Mouse (Mus musculus) lung, postnatal 0 days (tissue): ENCODE data around the gene Catsperg1. TPM values are rescaled to one million over a fixed set of nuclear protein-coding genes. Genes with fewer than 3 reads are reported as not detected.

Experiments
- ATAC-seq: fragments of 200-750 bp; cut with Nextera tagmentation; 2 replicates; pipeline ENCODE4 v1.8.0; 2017; ENCODE audit warnings: moderate library complexity
- DNase-seq: peaks from one replicate; pipeline ENCODE4 v3.0.0-alpha.2; 2016; ENCODE audit warnings: low spot score
- H3K27ac ChIP-seq: fragments of 300-500 bp; sonication (generic); 2 replicates; pipeline ENCODE4 v1.5.1; 2014; ENCODE audit warnings: antibody characterized with exemption, mild to moderate bottlenecking, low read length, mixed read lengths
- H3K27me3 ChIP-seq: fragments of 300-500 bp; sonication (generic); replicated peaks from 2 replicates; pipeline ENCODE4 v1.6.1; 2014; ENCODE audit warnings: low read length, mixed read lengths; ENCODE audit not compliant: insufficient read depth
- H3K36me3 ChIP-seq: fragments of 300-500 bp; sonication (generic); 2 replicates; pipeline ENCODE4 v1.6.1; 2014; ENCODE audit warnings: low read length, mixed read lengths; ENCODE audit not compliant: insufficient read depth
- H3K4me1 ChIP-seq: fragments of 300-500 bp; sonication (generic); 2 replicates; pipeline ENCODE4 v1.6.1; 2014; ENCODE audit warnings: antibody characterized with exemption, low read depth, low read length, mixed read lengths; ENCODE audit not compliant: insufficient read depth
- H3K4me2 ChIP-seq: fragments of 300-500 bp; sonication (generic); replicated peaks from 2 replicates; pipeline ENCODE4 v1.6.1; 2014; ENCODE audit warnings: low read depth, mild to moderate bottlenecking, low read length, moderate library complexity, mixed read lengths
- H3K4me3 ChIP-seq: fragments of 300-500 bp; sonication (generic); 2 replicates; pipeline ENCODE4 v1.5.1; 2014; ENCODE audit warnings: low read depth, low read length
- H3K9ac ChIP-seq: fragments of 300-500 bp; sonication (generic); replicated peaks from 2 replicates; pipeline ENCODE4 v1.6.1; 2014; ENCODE audit warnings: low read depth, mild to moderate bottlenecking
- H3K9me3 ChIP-seq: fragments of 300-500 bp; sonication (generic); 2 replicates; pipeline ENCODE4 v1.6.1; 2016; ENCODE audit warnings: low read length, mixed read lengths
- CTCF ChIP-seq: IDR thresholded peaks from 2 replicates; pipeline ENCODE4 v1.5.1; 2016; ENCODE audit warnings: antibody characterized with exemption, mild to moderate bottlenecking
- EP300 ChIP-seq: IDR thresholded peaks from 2 replicates; pipeline ENCODE4 v1.6.1; 2016; ENCODE audit warnings: antibody characterized with exemption, mild to moderate bottlenecking, control low read depth
- WGBS: fragments of 180-500 bp; shearing (Covaris S2); extraction: QIAGEN DNeasy Blood & Tissue Kit; methylation state at CpG from one replicate; pipeline ENCODE4 v1.1.7; 2014; 5-methylcytosine and 5-hydroxymethylcytosine counted together
- polyA plus RNA-seq: library from polyadenylated mRNA; unstranded; fragments of >200 nt; fragmentation: Nextera tagmentation; extraction: Ambion mirVana; gene quantifications from 2 replicates; pipeline ENCODE4 v1.2.1, GENCODE M21; 2015

The Catsperg1 gene
- polyA plus RNA-seq, 1 experiment from 2014 or later, result 0.81 TPM

DNA sequence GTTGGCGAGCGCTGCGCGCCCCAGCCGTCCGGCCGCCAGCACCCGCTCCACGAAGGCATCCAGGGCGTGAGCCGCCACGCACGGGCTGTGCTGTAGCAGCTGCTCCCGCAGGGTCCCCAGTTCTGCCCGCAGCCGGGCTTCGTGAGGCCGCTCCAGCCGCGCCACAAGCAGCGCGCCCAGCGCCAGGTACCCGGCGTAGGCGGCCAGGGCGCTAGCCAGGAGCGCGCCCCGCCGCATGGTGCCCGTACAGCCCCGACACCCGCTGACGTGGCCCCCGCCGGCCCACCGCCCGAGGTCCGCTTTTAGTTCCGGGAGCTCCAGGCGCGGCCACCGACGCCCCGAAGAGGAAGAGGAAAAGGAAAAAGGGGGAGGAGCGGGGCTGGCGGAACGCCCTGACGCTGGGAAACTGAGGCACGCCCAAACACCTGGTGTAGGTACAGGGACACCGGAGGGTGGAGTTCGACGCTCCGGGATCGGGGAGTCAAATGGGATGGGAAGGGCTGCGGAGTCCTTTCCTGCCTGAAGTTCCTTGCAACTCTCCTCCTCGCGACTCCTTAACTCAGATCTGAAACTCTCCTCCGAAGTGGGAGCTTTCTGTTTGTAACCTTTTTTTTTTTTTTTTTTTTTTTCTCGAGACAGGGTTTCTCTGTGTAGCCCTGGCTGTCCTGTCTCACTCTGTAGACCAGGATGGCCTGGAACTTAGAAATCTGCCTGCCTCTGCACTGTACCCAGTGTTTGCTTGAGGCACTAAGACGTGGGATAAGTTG lies 18.6 kb upstream of the Catsperg1 start, which contains the start of gene Kcnk6:
TSS of gene Kcnk6 (minus strand) at position 269 of the 767 bp plus-strand sequence.
- no peaks in the 10 kb centered on the region for H3K36me3 ChIP-seq
- H3K4me3 ChIP-seq, result peak within 1 kb of the TSS; percentile 61
- no peaks in the 10 kb centered on the region for H3K27me3 ChIP-seq
- DNase-seq (peak; percentile 56), ATAC-seq (peak; percentile 45)
- H3K9ac ChIP-seq, result peak within 1 kb of the TSS; percentile 48
- H3K27ac ChIP-seq, result peak within 1 kb of the TSS; percentile 79
- H3K9me3 ChIP-seq, result no peaks in the 10 kb centered on the region
- H3K4me1 ChIP-seq, result no peaks in the 10 kb centered on the region
- WGBS, result under 1% methylated on average over 58 of the region's 62 CpGs
- TF ChIP-seq CTCF (no peak), EP300 (no peak)
- peak within 1 kb of the TSS; percentile 95 for H3K4me2 ChIP-seq

DNA sequence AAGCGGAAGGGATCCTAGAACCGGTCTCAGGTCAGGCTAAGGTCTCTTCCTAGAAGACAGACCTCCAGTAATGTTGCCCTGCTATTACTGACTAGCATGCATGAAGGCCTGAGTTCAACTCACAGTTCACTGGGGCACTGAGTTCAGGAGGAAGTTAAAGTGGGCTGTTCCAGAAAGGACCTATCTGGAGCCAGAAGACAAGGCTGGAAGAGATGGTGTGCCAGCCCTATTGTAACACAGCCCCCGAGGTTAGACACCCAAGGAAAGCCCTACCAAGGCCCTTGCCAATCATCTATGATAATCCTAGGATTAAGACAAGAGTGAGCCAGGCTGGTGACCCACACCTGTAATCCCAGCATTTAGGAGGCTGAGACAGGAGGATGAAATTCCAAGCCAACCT lies 17.7 kb upstream of the Catsperg1 start:
- ATAC-seq, result no peak
- H3K9ac ChIP-seq, result no peak overlapping the region; the same call in 1 of the 2 replicates
- no peaks in the 10 kb centered on the region for H3K27me3 ChIP-seq
- H3K27ac ChIP-seq, result peak overlapping the region; percentile 79; the same call in 1 of the 2 replicates
- H3K4me1 ChIP-seq, result no peaks in the 10 kb centered on the region
- H3K36me3 ChIP-seq, result no peaks in the 10 kb centered on the region
- WGBS, result 56% methylated on average over 3 of the region's 3 CpGs
- no peak for DNase-seq
- peak overlapping the region; percentile 95 for H3K4me2 ChIP-seq
- H3K4me3 ChIP-seq, result peak overlapping the region; percentile 61
- TF ChIP-seq EP300 (no peak), CTCF (no peak)
- H3K9me3 ChIP-seq, result no peaks in the 10 kb centered on the region

DNA sequence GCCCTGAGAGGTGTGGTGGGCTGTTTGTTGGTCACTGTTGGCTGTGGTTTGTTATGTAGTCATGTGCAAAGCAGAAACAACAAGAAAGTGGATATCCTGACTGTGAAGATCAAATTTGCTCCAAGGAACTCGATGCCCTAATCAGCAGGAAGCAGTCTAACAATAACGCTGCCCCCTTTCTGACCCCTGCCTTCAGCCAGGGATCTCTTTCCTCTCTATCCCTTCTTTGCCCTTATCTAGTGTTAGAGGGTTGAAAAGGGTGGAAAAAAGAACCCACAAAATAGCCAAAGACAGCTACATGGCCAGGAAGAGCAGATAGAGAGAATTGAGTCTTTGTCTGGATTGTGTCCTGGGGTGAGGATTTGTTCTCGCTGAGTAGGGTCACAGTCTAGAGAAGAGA lies 16.7 kb upstream of the Catsperg1 start:
- H3K27me3 ChIP-seq, result no peaks in the 10 kb centered on the region
- no peaks in the 10 kb centered on the region for H3K4me1 ChIP-seq
- 42% methylated on average over 3 of the region's 3 CpGs for WGBS
- H3K9ac ChIP-seq, result no peak overlapping the region
- ATAC-seq, result no peak
- no peak overlapping the region for H3K4me3 ChIP-seq
- no peaks in the 10 kb centered on the region for H3K9me3 ChIP-seq
- TF ChIP-seq CTCF (no peak), EP300 (peak; percentile 50; the same call in 1 of the 2 replicates)
- no peak for DNase-seq
- H3K27ac ChIP-seq, result no peak overlapping the region
- H3K4me2 ChIP-seq, result peak overlapping the region; percentile 12; the same call in 1 of the 2 replicates
- no peaks in the 10 kb centered on the region for H3K36me3 ChIP-seq

DNA sequence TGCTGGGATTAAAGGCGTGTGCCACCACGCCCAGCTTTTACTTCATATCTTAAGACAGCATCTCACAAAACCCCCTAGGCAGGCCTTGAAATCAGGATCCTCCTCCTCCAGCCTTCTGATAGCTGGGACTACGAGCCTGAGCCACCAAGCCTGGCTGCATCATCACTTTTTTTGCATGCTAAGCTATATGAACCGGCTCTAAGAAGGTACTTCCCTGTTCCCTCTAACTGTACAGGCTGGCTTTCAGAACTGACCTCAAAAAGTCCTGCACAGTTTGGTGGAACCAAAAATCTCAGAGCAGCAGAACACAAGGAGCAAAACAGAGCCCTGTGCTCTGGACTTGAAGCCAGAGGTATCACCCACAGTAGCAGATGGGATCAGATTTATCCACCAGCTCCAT lies 14.4 kb upstream of the Catsperg1 start:
- no peak overlapping the region for H3K27ac ChIP-seq
- H3K27me3 ChIP-seq, result no peaks in the 10 kb centered on the region
- DNase-seq (no peak), ATAC-seq (no peak)
- no peaks in the 10 kb centered on the region for H3K9me3 ChIP-seq
- 70% methylated on average over 4 of the region's 4 CpGs for WGBS
- H3K9ac ChIP-seq, result no peak overlapping the region
- no peaks in the 10 kb centered on the region for H3K4me1 ChIP-seq
- no peak overlapping the region for H3K4me3 ChIP-seq
- H3K4me2 ChIP-seq, result no peak overlapping the region
- TF ChIP-seq CTCF, result no peak
- no peak for TF ChIP-seq EP300
- H3K36me3 ChIP-seq, result peaks cover 3% of the 10 kb centered on the region; the same call in 1 of the 2 replicates

DNA sequence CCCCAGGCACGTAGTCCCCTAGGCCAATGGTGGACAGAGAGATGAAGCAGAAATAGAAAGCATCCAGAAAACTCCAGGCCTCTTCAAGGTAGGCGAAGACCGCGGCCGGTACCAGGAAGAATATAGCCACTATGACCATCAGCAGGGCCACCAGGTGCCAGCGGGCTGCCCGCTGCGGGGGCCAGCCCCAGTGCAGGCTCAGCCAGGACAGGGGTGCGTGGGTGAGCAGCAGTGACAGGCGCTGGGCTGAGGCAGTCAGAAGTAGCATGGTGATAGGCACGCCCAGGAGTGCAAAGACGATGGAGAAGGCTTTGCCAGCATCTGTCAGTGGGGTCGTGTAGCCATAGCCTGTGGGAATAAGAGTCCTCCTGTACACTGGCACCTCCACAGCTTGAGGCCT lies 11.7 kb upstream of the Catsperg1 start:
- H3K36me3 ChIP-seq, result peaks cover 5% of the 10 kb centered on the region; the same call in 1 of the 2 replicates
- H3K4me2 ChIP-seq, result no peak overlapping the region
- 66% methylated on average over 13 of the region's 13 CpGs for WGBS
- no peak overlapping the region for H3K27ac ChIP-seq
- no peaks in the 10 kb centered on the region for H3K4me1 ChIP-seq
- no peak for DNase-seq
- no peaks in the 10 kb centered on the region for H3K27me3 ChIP-seq
- no peak overlapping the region for H3K4me3 ChIP-seq
- no peak overlapping the region for H3K9ac ChIP-seq
- no peak; the same call in 1 of the 2 replicates for ATAC-seq
- TF ChIP-seq CTCF (no peak), EP300 (no peak)
- H3K9me3 ChIP-seq, result no peaks in the 10 kb centered on the region

DNA sequence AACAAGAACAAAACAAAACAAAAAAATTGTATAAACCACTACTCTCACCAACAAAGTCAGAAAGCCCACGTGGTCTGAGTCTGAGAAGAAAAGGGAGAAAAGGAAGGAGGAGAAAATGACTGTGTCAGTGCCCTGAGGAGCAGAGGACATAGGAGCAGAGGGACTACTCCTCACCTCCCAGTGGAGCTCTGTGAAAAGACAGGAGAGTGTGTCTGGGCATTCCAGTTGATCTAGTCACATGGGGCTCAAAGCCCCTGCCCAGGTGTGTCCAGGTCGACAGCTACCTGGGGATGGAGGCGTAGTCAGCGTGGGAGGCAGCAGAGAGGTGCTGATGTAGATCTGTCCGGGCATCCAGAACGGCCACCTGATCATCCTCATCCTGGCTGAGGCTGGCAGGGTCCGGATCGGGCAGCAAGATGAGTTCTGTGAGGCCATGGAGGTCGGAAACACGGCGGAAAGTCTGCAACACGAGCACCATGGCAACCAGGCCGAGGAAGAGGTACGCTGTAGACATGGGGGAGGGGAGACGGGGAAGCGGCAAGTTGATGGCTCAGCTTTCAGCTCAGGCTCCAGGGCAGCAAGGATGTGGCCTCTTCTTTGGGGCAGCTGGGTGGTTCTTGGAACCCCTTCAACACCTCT lies 11.0 kb upstream of the Catsperg1 start:
- WGBS, result 21% methylated on average over 16 of the region's 16 CpGs
- no peak overlapping the region for H3K4me2 ChIP-seq
- DNase-seq, result no peak
- H3K9ac ChIP-seq, result no peak overlapping the region
- no peaks in the 10 kb centered on the region for H3K27me3 ChIP-seq
- 0 out of 2 replicates have a peak, but pooled peaks cover 6% of the 10 kb centered on the region for H3K9me3 ChIP-seq
- ATAC-seq, result no peak
- TF ChIP-seq CTCF (no peak), EP300 (no peak)
- peaks cover 5% of the 10 kb centered on the region; the same call in 1 of the 2 replicates for H3K36me3 ChIP-seq
- no peak overlapping the region for H3K27ac ChIP-seq
- H3K4me1 ChIP-seq, result no peaks in the 10 kb centered on the region
- H3K4me3 ChIP-seq, result no peak overlapping the region
